Mouse (Mus musculus) brain, embryonic 14.5 days (tissue): ENCODE measurements around the gene Prkcsh.

Source experiments
- CTCF ChIP-seq: fragments of 200-500 bp; IDR thresholded peaks from 2 replicates; pipeline ENCODE4 v1.5.1; 2012; ENCODE audit warnings: inconsistent platforms, mild to moderate bottlenecking, moderate library complexity, borderline replicate concordance; ENCODE audit not compliant: insufficient read depth, insufficient read length; ENCODE audit errors: extremely low read depth
- POLR2A ChIP-seq: fragments of 200-500 bp; IDR thresholded peaks from 2 replicates; pipeline ENCODE4 v1.6.1; 2012; ENCODE audit warnings: mild to moderate bottlenecking, inconsistent platforms, borderline replicate concordance; ENCODE audit not compliant: poor library complexity, insufficient read depth, insufficient read length, severe bottlenecking; ENCODE audit errors: extremely low read depth

DNA sequence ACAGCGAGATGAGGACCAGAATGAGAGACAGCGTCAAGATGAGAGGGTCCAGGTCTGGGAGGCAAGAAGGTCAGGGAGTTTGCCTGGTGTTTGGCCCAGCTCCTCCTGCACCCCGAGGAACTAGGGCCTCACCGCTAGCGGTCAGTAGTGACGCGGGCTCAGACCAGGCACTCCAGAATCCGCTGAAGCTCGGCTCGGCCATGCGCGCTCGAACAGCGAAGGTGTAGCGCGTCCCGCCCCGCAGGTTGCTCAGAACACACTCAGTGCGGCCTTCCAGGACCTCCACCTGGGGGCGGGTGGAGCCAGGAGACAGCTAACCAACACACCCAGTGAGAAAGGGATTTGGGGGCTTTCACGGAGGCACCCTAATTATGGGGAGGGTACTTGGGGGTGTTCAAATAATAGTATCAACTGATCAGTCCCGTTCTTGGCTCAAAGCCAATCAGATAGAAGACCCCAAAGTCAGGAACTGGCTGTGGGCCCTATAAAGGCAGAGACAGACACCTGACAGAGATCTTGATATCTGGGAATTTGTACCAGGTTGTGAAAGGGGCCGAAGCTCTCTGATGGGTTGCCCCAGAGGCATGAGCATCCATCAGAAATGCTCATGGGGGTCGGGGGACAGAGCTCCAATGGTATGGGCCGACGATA is 41.9 kb upstream of the Prkcsh start:
- TF ChIP-seq CTCF, result no peak
- no peak for TF ChIP-seq POLR2A
